Mouse (Mus musculus) bone marrow macrophage, adult 2 months (primary cell): Measurements from ENCODE around the gene Apoa2. TPM values are rescaled to one million over a fixed set of nuclear protein-coding genes. Genes with fewer than 3 reads are reported as not detected.

Experiments
- H3K27ac ChIP-seq: 2 replicates; pipeline ENCODE4 v1.5.1; 2012; ENCODE audit warnings: low read depth, low read length; ENCODE audit not compliant: insufficient read depth
- H3K4me1 ChIP-seq: 2 replicates; pipeline ENCODE4 v1.6.1; 2012; ENCODE audit warnings: low read length; ENCODE audit not compliant: control insufficient read depth, insufficient read depth
- H3K4me3 ChIP-seq: 2 replicates; pipeline ENCODE4 v1.5.1; 2012; ENCODE audit warnings: mild to moderate bottlenecking, low read length, moderate library complexity; ENCODE audit not compliant: insufficient read depth
- CTCF ChIP-seq: IDR thresholded peaks from 2 replicates; pipeline ENCODE4 v1.5.1; 2012; ENCODE audit warnings: low read depth, mild to moderate bottlenecking, low read length, moderate library complexity
- POLR2A ChIP-seq: IDR thresholded peaks from 2 replicates; pipeline ENCODE4 v1.6.1; 2012; ENCODE audit warnings: mild to moderate bottlenecking, low read depth, low read length, borderline replicate concordance
- polyA plus RNA-seq: library from polyadenylated mRNA; stranded (reverse); fragments of >200 nt; gene quantifications from 2 replicates; pipeline ENCODE4 v1.2.4, GENCODE M21; 2012; ENCODE audit not compliant: missing spikeins, insufficient read depth, insufficient read length

Apoa2 gene
- polyA plus RNA-seq, 1 experiment: not detected

DNA sequence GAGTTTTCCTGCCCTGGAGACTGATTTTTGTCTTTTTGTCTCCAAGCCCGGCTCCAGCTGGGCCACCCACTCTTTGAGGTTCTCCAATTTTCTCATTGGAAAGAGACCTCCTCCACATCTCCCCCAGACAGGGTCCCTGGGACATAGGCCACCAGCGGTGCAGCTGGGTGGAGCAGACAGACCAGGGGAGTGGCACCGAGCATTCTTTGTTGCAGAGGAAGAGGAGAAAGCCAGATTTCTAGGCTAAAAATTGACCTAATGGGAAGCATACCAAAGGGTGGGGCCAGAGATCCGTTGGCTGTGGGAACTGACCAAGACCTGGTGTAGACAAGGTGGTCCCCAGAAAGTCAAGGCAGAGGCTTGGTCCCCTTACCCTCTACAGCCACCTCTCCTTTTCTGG lies 23.1 kb downstream of the Apoa2 start:
- peak overlapping the region; percentile 57 for H3K4me3 ChIP-seq
- peaks cover 34% of the 10 kb centered on the region for H3K4me1 ChIP-seq

DNA sequence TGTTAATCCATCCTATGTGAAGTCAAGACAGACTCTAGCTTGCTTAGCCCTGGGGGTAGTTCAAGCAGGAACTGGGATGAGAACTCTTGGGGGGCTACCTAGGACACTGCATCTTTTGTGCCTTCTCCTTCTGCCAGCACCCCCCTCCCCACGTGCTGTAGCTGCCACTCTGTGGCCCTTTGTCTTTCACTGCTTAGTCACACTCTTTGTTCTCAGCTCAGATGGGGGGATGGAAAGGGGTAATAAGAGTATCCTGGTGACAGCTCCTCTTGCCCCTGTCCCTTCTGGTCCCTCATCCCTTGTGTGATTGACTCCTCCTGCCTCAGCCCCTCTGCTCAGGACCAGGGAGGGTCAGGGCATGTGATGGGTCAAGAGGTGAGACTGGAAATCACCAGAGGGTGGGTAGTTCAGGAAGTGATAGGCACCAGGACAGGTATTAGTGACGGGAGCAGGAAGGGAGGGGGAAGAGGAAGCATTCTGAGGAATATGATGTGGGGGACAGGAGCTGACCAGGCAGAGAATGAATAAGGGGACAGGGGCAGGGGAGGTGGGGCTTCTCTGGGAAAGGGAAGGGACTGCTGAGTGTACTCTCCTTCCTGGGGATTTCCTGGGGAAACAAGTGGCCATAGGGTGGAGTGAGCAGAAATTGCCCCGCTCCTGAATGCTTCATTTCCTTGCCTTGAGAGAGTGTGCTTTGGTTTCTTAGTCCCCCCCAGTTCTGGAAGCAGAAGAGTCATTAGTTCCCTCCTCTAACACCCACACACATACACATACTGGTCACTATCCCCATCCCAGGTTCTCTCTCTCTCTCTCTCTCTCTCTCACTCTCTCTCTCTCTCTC lies 23.8 kb downstream of the Apoa2 start:
- Histone ChIP-seq H3K27ac (no peak overlapping the region), H3K4me1 (peaks cover 34% of the 10 kb centered on the region), H3K4me3 (no peak overlapping the region)
- TF ChIP-seq POLR2A (no peak), CTCF (no peak)

More for the DNA sequence above, 23.1 kb downstream of the Apoa2 start:
- peak overlapping the region; percentile 84 for H3K27ac ChIP-seq
- no peak for TF ChIP-seq POLR2A
- TF ChIP-seq CTCF: no peak

DNA sequence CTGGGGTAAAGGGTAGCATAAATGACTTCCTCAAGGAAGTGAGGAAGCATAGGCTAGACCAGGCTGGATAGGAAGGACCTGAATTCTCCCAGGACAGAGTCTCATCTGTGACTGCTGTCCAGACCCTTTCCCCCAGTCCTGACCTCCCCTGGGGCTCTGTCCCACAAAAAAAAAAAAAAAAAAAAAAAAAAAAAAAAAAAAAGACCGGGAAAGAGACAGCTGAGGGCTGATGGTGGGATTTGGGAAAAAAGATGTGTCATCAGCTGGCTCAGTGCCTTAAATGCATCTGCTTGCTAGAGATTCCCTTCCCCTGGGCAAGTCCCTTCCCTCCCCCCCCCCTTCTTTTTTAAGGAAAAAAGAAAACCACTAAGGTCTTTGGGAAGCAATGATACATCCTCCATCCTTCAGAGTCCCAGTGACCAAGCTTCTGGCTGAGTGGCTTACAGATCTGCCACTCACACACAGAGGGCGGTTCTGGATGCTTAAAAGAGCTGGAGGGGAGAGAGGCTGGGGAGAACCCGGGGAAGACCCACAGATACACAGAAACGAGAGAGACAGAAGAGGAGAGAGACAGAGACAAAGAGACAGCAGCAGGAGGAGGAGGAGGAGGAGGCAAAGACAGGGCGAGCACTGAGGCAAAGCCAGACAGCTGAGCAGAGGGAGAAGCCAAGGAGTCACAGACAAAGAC lies 25.2 kb downstream of the Apoa2 start, which contains the start of gene Adamts4:
Adamts4 (plus strand) TSS at position 509 of the 688 bp plus-strand sequence.
- no peak within 1 kb of the TSS for H3K27ac ChIP-seq
- H3K4me3 ChIP-seq: no peak within 1 kb of the TSS
- TF ChIP-seq POLR2A (no peak), CTCF (no peak)
- H3K4me1 ChIP-seq: peaks cover 34% of the 10 kb centered on the region

DNA sequence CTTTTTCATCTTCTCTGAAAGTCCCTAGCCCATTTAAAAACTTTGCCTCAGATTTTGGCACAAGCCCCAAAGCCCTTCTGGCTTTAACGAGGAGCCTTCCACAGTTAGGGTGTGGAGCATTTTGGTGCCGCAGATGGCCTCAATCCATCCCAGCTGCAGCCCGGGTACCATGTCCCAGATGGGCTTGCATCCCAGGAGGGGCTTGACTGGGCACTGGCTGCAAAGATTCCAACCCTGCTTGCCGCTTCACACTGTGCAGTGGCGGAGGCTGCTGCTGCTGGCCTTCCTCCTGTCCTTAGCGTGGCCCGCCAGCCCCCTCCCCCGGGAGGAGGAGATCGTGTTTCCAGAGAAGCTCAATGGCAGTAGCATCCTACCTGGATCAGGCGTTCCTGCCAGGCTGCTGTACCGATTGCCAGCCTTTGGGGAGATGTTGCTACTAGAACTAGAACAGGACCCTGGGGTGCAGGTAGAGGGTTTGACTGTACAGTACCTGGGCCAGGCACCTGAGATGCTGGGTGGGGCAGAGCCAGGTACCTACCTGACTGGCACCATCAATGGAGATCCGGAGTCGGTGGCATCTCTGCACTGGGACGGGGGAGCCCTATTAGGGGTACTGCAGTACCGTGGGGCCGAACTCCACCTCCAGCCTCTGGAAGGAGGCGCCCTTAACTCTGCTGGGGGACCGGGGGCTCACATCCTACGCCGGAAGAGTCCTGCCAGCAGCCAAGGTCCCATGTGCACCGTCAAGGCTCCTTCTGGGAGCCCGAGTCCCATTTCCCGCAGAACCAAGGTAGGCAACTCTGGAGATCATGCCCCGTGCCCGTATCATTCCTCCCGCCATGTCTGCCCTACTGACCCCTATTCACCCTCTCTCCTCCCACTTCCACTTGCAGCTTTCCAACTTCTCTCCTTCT lies 26.1 kb downstream of the Apoa2 start, which contains the start of gene Ndufs2:
Ndufs2 (minus strand) TSS at position 709 of the 914 bp plus-strand sequence.
- no peak for TF ChIP-seq POLR2A
- TF ChIP-seq CTCF: no peak
- no peak within 1 kb of the TSS for H3K4me3 ChIP-seq
- no peak within 1 kb of the TSS for H3K27ac ChIP-seq
- H3K4me1 ChIP-seq: peaks cover 34% of the 10 kb centered on the region

DNA sequence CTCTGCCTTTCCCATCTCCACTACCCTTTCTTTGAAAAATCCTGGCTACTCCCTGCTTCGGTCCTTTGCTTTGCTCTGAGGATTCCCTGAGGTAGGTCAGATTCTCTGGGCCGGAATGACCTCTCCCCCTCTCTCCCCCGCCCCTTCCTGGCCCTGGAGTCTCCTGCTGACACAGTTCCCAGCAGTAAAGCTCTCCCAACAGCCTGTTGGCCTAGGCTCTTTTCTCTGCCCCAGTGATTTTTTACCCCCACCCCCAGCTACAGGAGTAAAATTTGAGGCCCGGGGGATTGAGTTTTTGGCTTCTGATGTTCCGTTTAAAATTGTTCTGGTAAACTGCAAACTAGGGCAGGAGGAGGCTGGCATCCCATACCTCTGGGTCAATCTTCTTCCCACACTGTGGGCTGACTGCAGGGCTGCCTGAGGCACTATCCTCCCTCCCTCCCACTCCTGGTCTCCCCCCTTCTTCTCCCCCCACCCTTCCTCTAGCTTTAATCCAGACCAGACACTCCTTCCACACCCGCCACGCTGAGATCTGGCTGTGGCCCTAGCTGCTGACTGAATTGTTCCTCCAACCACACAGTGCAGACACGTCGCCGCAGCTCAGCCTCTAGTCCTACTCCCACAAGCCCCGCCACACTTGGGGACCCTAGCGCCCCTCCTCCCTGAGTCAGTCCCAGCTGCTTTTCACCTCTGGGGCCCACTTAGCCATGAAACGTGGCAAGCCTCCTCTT lies 26.9 kb downstream of the Apoa2 start:
- Histone ChIP-seq H3K27ac (no peak overlapping the region), H3K4me1 (peaks cover 30% of the 10 kb centered on the region), H3K4me3 (no peak overlapping the region)
- no peak for TF ChIP-seq CTCF
- no peak for TF ChIP-seq POLR2A

DNA sequence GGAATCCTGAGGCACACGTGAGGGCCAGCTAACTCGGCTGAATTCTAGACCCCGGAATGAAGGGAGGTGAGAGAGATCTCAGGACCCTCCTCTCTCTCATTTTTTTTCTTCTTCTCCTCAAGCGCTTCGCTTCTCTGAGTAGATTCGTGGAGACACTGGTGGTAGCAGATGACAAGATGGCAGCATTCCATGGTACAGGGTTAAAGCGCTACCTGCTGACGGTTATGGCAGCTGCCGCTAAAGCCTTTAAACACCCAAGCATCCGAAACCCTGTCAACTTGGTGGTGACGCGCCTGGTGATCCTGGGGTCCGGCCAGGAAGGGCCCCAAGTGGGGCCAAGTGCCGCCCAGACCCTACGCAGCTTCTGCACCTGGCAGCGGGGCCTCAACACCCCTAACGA lies 27.6 kb downstream of the Apoa2 start:
- H3K27ac ChIP-seq: no peak overlapping the region
- TF ChIP-seq CTCF: no peak
- no peak for TF ChIP-seq POLR2A
- H3K4me3 ChIP-seq: no peak overlapping the region
- peaks cover 30% of the 10 kb centered on the region for H3K4me1 ChIP-seq

DNA sequence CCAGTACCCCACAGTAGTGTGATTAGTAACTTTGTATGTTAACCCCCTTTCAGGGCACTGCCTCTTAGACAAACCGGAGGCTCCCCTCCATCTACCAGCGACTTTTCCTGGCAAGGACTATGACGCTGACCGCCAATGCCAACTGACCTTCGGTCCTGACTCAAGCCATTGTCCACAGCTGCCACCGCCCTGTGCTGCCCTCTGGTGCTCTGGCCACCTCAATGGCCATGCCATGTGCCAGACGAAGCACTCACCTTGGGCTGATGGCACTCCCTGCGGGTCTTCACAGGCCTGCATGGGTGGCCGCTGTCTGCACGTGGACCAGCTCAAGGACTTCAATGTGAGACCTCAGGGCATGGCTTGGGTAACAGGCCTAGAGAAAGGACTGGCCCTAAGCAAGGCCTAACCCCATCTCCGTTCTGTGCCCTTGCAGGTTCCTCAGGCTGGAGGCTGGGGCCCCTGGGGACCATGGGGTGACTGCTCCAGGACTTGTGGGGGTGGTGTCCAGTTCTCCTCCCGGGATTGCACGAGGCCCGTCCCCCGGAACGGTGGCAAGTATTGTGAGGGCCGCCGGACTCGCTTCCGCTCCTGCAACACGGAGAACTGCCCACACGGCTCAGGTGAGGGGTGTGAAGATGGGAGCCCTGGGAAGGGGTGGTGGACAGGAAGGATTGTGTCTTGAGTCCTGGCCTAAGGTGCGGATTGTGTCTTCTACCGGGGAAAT lies 31.4 kb downstream of the Apoa2 start:
- H3K27ac ChIP-seq: no peak overlapping the region
- H3K4me3 ChIP-seq: no peak overlapping the region
- TF ChIP-seq POLR2A (no peak), CTCF (no peak)
- H3K4me1 ChIP-seq: peaks cover 15% of the 10 kb centered on the region

DNA sequence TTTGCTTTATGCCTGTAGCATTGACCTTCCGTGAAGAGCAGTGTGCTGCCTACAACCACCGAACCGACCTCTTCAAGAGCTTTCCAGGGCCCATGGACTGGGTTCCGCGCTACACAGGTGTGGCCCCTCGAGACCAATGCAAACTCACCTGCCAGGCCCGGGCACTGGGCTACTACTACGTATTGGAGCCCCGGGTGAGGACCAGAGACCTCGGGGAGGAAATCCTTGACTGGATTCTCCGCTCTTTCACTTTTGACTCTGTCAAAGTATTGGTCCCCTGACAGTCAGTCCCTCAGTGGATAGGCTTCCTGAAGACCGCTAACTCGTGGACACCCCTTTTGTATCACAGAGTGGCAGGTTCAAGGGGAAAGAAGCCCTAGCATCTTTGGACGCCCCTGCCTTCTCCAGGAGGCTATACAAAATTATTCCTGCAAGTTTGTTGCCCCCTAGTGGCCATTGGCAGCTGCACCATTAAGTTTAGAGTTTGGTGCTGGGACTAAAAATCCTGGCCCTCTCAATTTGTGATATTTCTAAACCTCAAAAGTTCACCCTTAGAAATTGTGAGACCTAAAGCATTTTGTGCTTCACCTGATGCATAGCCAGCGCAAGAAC lies 32.2 kb downstream of the Apoa2 start:
- Histone ChIP-seq H3K4me3 (no peak overlapping the region), H3K4me1 (peaks cover 19% of the 10 kb centered on the region), H3K27ac (no peak overlapping the region)
- no peak for TF ChIP-seq POLR2A
- TF ChIP-seq CTCF: peak; percentile 58
